Comparison of ENCODE assay signal across 8 mouse cellular contexts in the genomic region with DNA sequence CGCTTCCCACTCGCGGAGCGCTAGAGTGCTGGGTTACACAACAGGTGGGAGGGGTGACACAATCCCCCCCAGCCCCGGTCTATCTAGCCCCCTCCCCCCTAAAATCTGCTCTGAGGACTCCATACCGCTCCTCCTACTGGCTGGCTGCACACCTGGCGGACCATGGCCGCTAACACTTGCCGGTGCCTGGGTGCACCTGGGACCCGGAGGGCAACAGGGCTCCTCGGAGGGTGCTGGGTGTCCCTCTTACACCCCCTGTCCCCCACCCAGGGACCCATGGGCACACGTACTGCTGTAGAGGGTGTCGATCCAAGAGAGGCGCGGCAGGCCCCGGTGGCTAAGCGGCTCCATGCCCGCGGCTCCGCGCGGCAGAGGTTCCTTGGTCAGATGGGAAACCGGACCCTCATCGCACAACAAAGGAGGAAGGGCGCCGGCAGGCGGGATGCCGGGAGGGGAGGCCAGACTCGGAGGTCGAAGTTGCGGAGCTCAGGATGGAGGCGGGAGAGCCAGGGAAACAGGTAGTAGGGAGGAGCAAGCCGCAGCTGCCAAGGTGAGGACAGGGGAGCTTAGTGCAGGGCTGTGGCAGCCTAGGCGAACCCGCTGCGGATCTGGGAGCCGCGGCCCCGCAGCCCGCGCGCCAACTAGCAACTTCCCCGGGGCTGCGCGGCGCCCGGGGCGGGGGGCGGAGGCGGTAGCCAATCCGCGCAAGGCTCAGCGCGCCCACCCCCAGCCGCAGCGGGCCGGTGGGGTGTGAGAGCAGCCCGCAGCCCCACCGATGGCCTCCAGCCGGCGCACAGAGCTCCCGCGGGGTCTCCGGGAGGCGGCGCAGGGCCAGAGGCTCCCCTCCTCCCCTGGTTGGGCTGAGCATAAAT. TPM values are rescaled to one million over a fixed set of nuclear protein-coding genes. Genes with fewer than 3 reads are reported as not detected.
DNase-seq lines count a peak whose midpoint lies in the region; ATAC-seq and TF ChIP-seq lines count a peak whose summit lies in the region.

No protein-coding gene starts in this region.

- dilution Hi-C loops in CH12.LX (cut with MboI; ENCODE audit: extremely low pct_ligation_motif_present, extremely low pct_unique_long_range_greater_than_20kb, low sequenced_read_pairs) = no loop called here

- H3K4me3 ChIP-seq in cerebellum, adult 2 months (replicated peaks; ENCODE audit: insufficient read depth, low read depth, low read length) = peak overlapping the region; percentile 58
- peak overlapping the region in 2 of 3 experiments; percentile 32 to 58 for H3K4me3 ChIP-seq in CH12.LX (replicated peaks in 1 of 3; ENCODE audit: low read depth in 2 of 3, low read length in 2 of 3, poor library complexity in 1 of 3)
- peak overlapping the region; percentile 71 for H3K4me3 ChIP-seq in embryonic facial prominence, embryonic 10.5 days
- H3K4me3 ChIP-seq in hindbrain, embryonic 10.5 days = peak overlapping the region; percentile 91
- peak overlapping the region; percentile 75 for H3K4me3 ChIP-seq in midbrain, embryonic 15.5 days

- intact Hi-C loops in left cerebral cortex, postnatal 25 days (cut with DNase I) = loop anchor here (2.0 to 10.0 kb wide), 2 partner anchors 64 to 116 kb away; no protein-coding TSS in a partner anchor

- TF ChIP-seq CTCF in cerebellum, adult 2 months (IDR thresholded peaks at IDR 0.05; ENCODE audit: borderline replicate concordance, insufficient read depth, low read depth, low read length) = no peak
- peak in 1 of 2 experiments; percentile 14; a peak in 1 of 4 replicates for TF ChIP-seq CTCF in CH12.LX (conservative IDR thresholded peaks at IDR 0.05 in 1 of 2, IDR thresholded peaks at IDR 0.05 in 1 of 2; ENCODE audit: low read depth in 2 of 2, low read length in 2 of 2)

- no peaks in the 10 kb centered on the region; the same call in 1 of the 2 replicates for H3K4me1 ChIP-seq in cerebellum, adult 2 months (ENCODE audit: control insufficient read depth, insufficient read depth, low read length)
- peaks cover 20 to 84% of the 10 kb centered on the region in 2 experiments for H3K4me1 ChIP-seq in CH12.LX (ENCODE audit: control insufficient read depth in 1 of 2, insufficient read depth in 2 of 2)
- H3K4me1 ChIP-seq in embryonic facial prominence, embryonic 10.5 days = peaks cover 75% of the 10 kb centered on the region
- peaks cover 59% of the 10 kb centered on the region for H3K4me1 ChIP-seq in hindbrain, embryonic 10.5 days (replicated peaks)
- peaks cover 34% of the 10 kb centered on the region for H3K4me1 ChIP-seq in midbrain, embryonic 15.5 days

- peak overlapping the region; percentile 55 for H3K4me2 ChIP-seq in CH12.LX (ENCODE audit: insufficient read depth, low read depth, poor library complexity, severe bottlenecking)
- peak overlapping the region; percentile 88 for H3K4me2 ChIP-seq in midbrain, embryonic 15.5 days

- ATAC-seq in midbrain, embryonic 15.5 days (replicated peaks) = peak; percentile 79

- H3K9ac ChIP-seq in CH12.LX (ENCODE audit: insufficient read depth, low read depth) = peak overlapping the region; percentile 39
- H3K9ac ChIP-seq in midbrain, embryonic 15.5 days = peak overlapping the region; percentile 76

- peak; percentile 21 to 41 for DNase-seq in cerebellum, adult 2 months
- DNase-seq in cerebellum, adult 9-11 months = no peak
- no peak for DNase-seq in CH12.LX (ENCODE audit: extremely low read depth)
- DNase-seq in embryonic facial prominence, embryonic 10.5 days (ENCODE audit: low spot score) = peak; percentile 82
- peak; percentile 74 for DNase-seq in hindbrain, embryonic 10.5 days (ENCODE audit: low spot score)
- DNase-seq in left cerebral cortex, postnatal 25 days (ENCODE audit: low spot score in 2 of 2) = peak; percentile 77 to 79
- DNase-seq in thymus, postnatal 25 days = peak; percentile 16

- no peaks in the 10 kb centered on the region for H3K79me2 ChIP-seq in CH12.LX (replicated peaks; ENCODE audit: control insufficient read depth, extremely low read depth, insufficient read depth, poor library complexity, severe bottlenecking)

- no peak for TF ChIP-seq RAD21 in CH12.LX (IDR thresholded peaks at IDR 0.05; ENCODE audit: low read depth, low read length)

- H3K9me3 ChIP-seq in CH12.LX (replicated peaks; ENCODE audit: low read length) = peaks cover 13% of the 10 kb centered on the region
- no peaks in the 10 kb centered on the region for H3K9me3 ChIP-seq in embryonic facial prominence, embryonic 10.5 days
- no peaks in the 10 kb centered on the region for H3K9me3 ChIP-seq in hindbrain, embryonic 10.5 days
- H3K9me3 ChIP-seq in midbrain, embryonic 15.5 days = no peaks in the 10 kb centered on the region

- H3K27me3 ChIP-seq in cerebellum, adult 2 months (ENCODE audit: control insufficient read depth, insufficient read depth, low read length) = no peaks in the 10 kb centered on the region
- peaks cover 6% of the 10 kb centered on the region for H3K27me3 ChIP-seq in CH12.LX (replicated peaks)
- H3K27me3 ChIP-seq in embryonic facial prominence, embryonic 10.5 days (replicated peaks; ENCODE audit: low read depth, poor library complexity, severe bottlenecking) = peaks cover 67% of the 10 kb centered on the region
- peaks cover 45% of the 10 kb centered on the region for H3K27me3 ChIP-seq in hindbrain, embryonic 10.5 days (ENCODE audit: insufficient read depth, poor library complexity, severe bottlenecking)
- H3K27me3 ChIP-seq in midbrain, embryonic 15.5 days (replicated peaks) = no peaks in the 10 kb centered on the region

- TF ChIP-seq POLR2A in cerebellum, adult 2 months (IDR thresholded peaks at IDR 0.05; ENCODE audit: borderline replicate concordance, insufficient read depth, low read length) = no peak
- TF ChIP-seq POLR2A in CH12.LX (IDR thresholded peaks at IDR 0.05; ENCODE audit: low read depth, low read length) = no peak

- in situ Hi-C loops in CH12.LX (cut with MboI; ENCODE audit: low pct_ligation_motif_present, low pct_unique_long_range_greater_than_20kb, low sequenced_read_pairs) = no loop called here

- WGBS in cerebellum, adult 2 months = 4% methylated on average over 61 of the region's 66 CpGs
- under 1% methylated on average over 66 of the region's 66 CpGs for WGBS in embryonic facial prominence, embryonic 10.5 days
- under 1% methylated on average over 66 of the region's 66 CpGs for WGBS in hindbrain, embryonic 10.5 days
- WGBS in midbrain, embryonic 15.5 days = under 1% methylated on average over 66 of the region's 66 CpGs

- no peaks in the 10 kb centered on the region for H3K36me3 ChIP-seq in CH12.LX (replicated peaks in 1 of 2; ENCODE audit: control insufficient read depth in 1 of 2, insufficient read depth in 1 of 2, low read length in 1 of 2)
- no peaks in the 10 kb centered on the region for H3K36me3 ChIP-seq in embryonic facial prominence, embryonic 10.5 days (replicated peaks)
- no peaks in the 10 kb centered on the region for H3K36me3 ChIP-seq in hindbrain, embryonic 10.5 days
- no peaks in the 10 kb centered on the region for H3K36me3 ChIP-seq in midbrain, embryonic 15.5 days (replicated peaks)

- no peak overlapping the region for H3K27ac ChIP-seq in cerebellum, adult 2 months (ENCODE audit: insufficient read depth, low read length)
- H3K27ac ChIP-seq in CH12.LX (ENCODE audit: insufficient read depth, low read depth) = no peak overlapping the region
- peak overlapping the region; percentile 86 for H3K27ac ChIP-seq in embryonic facial prominence, embryonic 10.5 days (replicated peaks)
- H3K27ac ChIP-seq in hindbrain, embryonic 10.5 days = peak overlapping the region; percentile 94
- peak overlapping the region; percentile 48 for H3K27ac ChIP-seq in midbrain, embryonic 15.5 days

- no peak for TF ChIP-seq EP300 in CH12.LX (IDR thresholded peaks at IDR 0.05; ENCODE audit: low read length)

TF ChIP-seq in CH12.LX, 34 proteins besides CTCF, POLR2A, EP300 and RAD21:
- TF ChIP-seq RCOR1 (conservative IDR thresholded peaks at IDR 0.05; ENCODE audit: low read depth, low read length) (no peak), ZKSCAN1 (IDR thresholded peaks at IDR 0.05; ENCODE audit: borderline replicate concordance, low read depth, low read length) (no peak), TCF12 (IDR thresholded peaks at IDR 0.05; ENCODE audit: low read depth, low read length) (peak; percentile 18; the same call in 1 of the 2 replicates), ZMIZ1 (IDR thresholded peaks at IDR 0.05; ENCODE audit: low read depth, low read length) (no peak)

RNA-seq across cellular contexts. Expression of a gene that starts 51.1 kb away (rescaled TPM):
- polyA plus RNA-seq in cerebellum, adult 2 months (2012; rRNA removed) = 168 and 170 TPM in 2 replicates
- total RNA-seq in CH12.LX (2012; rRNA removed) = 37.4 and 38.5 TPM in 2 replicates
- 21.0 and 21.4 TPM in 2 replicates for total RNA-seq in CH12.LX (2014; rRNA removed)
- 41.4 and 49.5 TPM in 2 replicates for polyA plus RNA-seq in CH12.LX (2012; ENCODE audit: insufficient read length, low read depth)
- polyA plus RNA-seq in embryonic facial prominence, embryonic 10.5 days (2016; fragmentation: Nextera tagmentation; extraction: Ambion mirVana) = 29.6 and 34.6 TPM in 2 replicates
- polyA plus RNA-seq in hindbrain, embryonic 10.5 days (2016; fragmentation: Nextera tagmentation; extraction: Ambion mirVana) = 29.5 and 40.5 TPM in 2 replicates
- 100 to 1,000 TPM; 458 to 459 TPM for total RNA-seq in left cerebral cortex, postnatal 25 days (2021)
- 127 and 128 TPM in 2 replicates for polyA plus RNA-seq in midbrain, embryonic 15.5 days (2015; fragmentation: Nextera tagmentation; extraction: Ambion mirVana)

Comparison
In these comparisons a context has a peak if more than half of its experiments do, and no peak if none do; other contexts are left out.
1. DNase-seq: peak in cerebellum, adult 2 months (2 of 2), embryonic facial prominence, embryonic 10.5 days (single experiment), hindbrain, embryonic 10.5 days (single experiment), left cerebral cortex, postnatal 25 days (2 of 2) and thymus, postnatal 25 days (single experiment); none in cerebellum, adult 9-11 months (single experiment) and CH12.LX (single experiment).
2. H3K27ac ChIP-seq: peak in embryonic facial prominence, embryonic 10.5 days (single experiment), hindbrain, embryonic 10.5 days (single experiment) and midbrain, embryonic 15.5 days (single experiment); none in cerebellum, adult 2 months (single experiment) and CH12.LX (single experiment).
3. Peak in every context shown above with its lines, with median percentiles within 50 percentile points of each other: H3K4me3 ChIP-seq.